In the genomic region with DNA sequence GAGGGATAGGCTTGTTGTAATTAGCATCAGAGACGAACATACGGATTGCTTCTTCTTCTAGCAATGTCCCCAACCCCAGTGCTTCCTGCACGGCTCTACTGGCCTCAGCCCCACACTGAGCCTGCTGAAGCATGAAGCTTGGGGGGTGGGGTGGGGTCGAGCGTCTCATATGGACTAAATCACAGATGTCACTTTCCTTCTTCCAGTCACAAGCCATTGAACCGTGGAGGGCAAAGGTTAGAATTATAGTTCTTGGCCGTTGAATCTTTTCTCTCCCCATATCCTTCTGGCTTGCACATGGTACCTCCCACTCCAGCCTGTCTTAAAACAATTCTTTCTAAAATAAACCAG, we compare ENCODE assay signal across 13 mouse cellular contexts.
A peak's percentile ranks its signal among the peaks of the same experiment; 100 is the strongest.
DNase-seq lines count a peak whose midpoint lies in the region; ATAC-seq lines count a peak whose summit lies in the region.
"Had no signal": no experiment of that assay in that cellular context is flagged by ENCODE, and none has a peak within 500 bp of the region (broad histone marks: within the 10 kb centered on the region; RNA-seq: fewer than 3 reads in every experiment).

No protein-coding gene starts in this region.

- ATAC-seq in embryonic facial prominence, embryonic 14.5 days (ENCODE audit: low read depth), result no peak
- no peak for ATAC-seq in frontal cortex, adult (ENCODE audit: low TSS enrichment)
- ATAC-seq: forebrain, embryonic 14.5 days had no signal

- H3K4me1 ChIP-seq in embryonic facial prominence, embryonic 14.5 days (ENCODE audit: control insufficient read depth, insufficient read depth, low read length), result 0 out of 2 replicates have a peak, but pooled peaks cover 3% of the 10 kb centered on the region

- intact Hi-C loops in left cerebral cortex, postnatal 4 days (cut with DNase I), result no loop called here

- DNase-seq in left cerebral cortex, postnatal 4 days, result peak; percentile 26
- no peak for DNase-seq in left cerebral cortex, adult 18-20 months (ENCODE audit: low spot score in 2 of 2)
- DNase-seq in Muller cell, postnatal 12 days (ENCODE audit: inconsistent ontology term), result peak; percentile 36
- peak; percentile 55 for DNase-seq in embryonic facial prominence, embryonic 14.5 days (ENCODE audit: low spot score)
- DNase-seq in kidney, postnatal 14 days, result peak; percentile 86
- DNase-seq in ovary, postnatal 14 days (ENCODE audit: low spot score), result no peak
- DNase-seq: adrenal gland, postnatal 14 days; right cerebral cortex, postnatal 14 days; thymus, postnatal 14 days had no signal

- 36% methylated on average over 7 of the region's 7 CpGs for WGBS in embryonic facial prominence, embryonic 14.5 days

- no peaks in the 10 kb centered on the region for H3K9me3 ChIP-seq in embryonic facial prominence, embryonic 14.5 days (ENCODE audit: control insufficient read depth, low read length)
- H3K9me3 ChIP-seq: limb, embryonic 15.5 days had no signal

- no peaks in the 10 kb centered on the region for H3K27me3 ChIP-seq in embryonic facial prominence, embryonic 14.5 days (replicated peaks; ENCODE audit: control insufficient read depth, insufficient read depth, low read length)
- H3K27me3 ChIP-seq: limb, embryonic 15.5 days had no signal

- no peak overlapping the region for H3K4me3 ChIP-seq in embryonic facial prominence, embryonic 14.5 days (ENCODE audit: low read depth, low read length)
- H3K4me3 ChIP-seq: left cerebral cortex, adult 2 months; limb, embryonic 15.5 days had no signal

- no peaks in the 10 kb centered on the region for H3K36me3 ChIP-seq in embryonic facial prominence, embryonic 14.5 days (ENCODE audit: control insufficient read depth, insufficient read depth, low read length)
- H3K36me3 ChIP-seq: limb, embryonic 15.5 days had no signal

- no peak overlapping the region for H3K4me2 ChIP-seq in embryonic facial prominence, embryonic 14.5 days (ENCODE audit: low read depth, low read length)
- H3K4me2 ChIP-seq: limb, embryonic 15.5 days had no signal

- H3K9ac ChIP-seq in embryonic facial prominence, embryonic 14.5 days (ENCODE audit: low read depth, low read length), result no peak overlapping the region
- H3K9ac ChIP-seq: limb, embryonic 15.5 days had no signal

- no peak overlapping the region for H3K27ac ChIP-seq in embryonic facial prominence, embryonic 14.5 days (replicated peaks; ENCODE audit: low read depth, low read length)
- H3K27ac ChIP-seq: left cerebral cortex, adult 2 months; limb, embryonic 15.5 days had no signal

Comparison
In these comparisons a context has a peak if more than half of its experiments do, and no peak if none do; other contexts are left out.
1. DNase-seq: peak in left cerebral cortex, postnatal 4 days (single experiment), Muller cell, postnatal 12 days (single experiment), embryonic facial prominence, embryonic 14.5 days (single experiment) and kidney, postnatal 14 days (single experiment); none in left cerebral cortex, adult 18-20 months (0 of 2) and ovary, postnatal 14 days (single experiment).